Mouse (Mus musculus) megakaryocyte progenitor cell, adult 5-6 weeks (primary cell): ENCODE measurements around the gene Atf1. TPM values are rescaled to one million over a fixed set of nuclear protein-coding genes. Genes with fewer than 3 reads are reported as not detected.

Experiments
- ATAC-seq: replicated peaks from 2 replicates; pipeline ENCODE4 v1.8.0; 2016; ENCODE audit warnings: mild to moderate bottlenecking, moderate TSS enrichment, inconsistent platforms; ENCODE audit not compliant: poor library complexity
- total RNA-seq, 2 experiments: library from RNA; stranded (forward) in 1 of 2; stranded (reverse) in 1 of 2; fragments of 157-497, 149-512 nt in 1 of 2; fragments of 200-1000 nt in 1 of 2; gene quantifications; 2 replicates each; pipeline versions ENCODE4 v1.2.3 to v1.2.4; 2015 to 2017

Gene Atf1
- total RNA-seq, 2 experiments from 2014 or later = 65.7 to 92.3 TPM

DNA sequence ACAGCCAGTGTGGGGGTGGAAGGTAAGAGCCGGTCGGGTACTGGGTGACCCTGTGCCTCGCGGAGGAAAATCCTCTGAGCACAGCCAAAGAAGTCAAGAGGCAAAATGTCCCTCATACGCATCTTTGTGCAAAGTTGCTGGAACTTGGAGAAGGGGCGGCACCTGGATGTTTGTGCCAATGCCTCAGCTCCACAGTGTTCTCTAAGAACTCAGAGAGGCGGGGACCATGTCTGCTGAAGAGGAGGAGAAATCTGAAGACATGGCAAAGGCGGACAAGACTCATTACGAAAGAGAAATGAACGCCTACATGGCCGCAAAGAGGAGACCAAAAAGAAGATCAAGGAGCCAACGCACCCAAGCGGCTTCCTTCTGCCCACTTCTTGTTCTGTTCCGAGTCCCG lies 73.9 kb downstream of the Atf1 start:
- no peak for ATAC-seq

DNA sequence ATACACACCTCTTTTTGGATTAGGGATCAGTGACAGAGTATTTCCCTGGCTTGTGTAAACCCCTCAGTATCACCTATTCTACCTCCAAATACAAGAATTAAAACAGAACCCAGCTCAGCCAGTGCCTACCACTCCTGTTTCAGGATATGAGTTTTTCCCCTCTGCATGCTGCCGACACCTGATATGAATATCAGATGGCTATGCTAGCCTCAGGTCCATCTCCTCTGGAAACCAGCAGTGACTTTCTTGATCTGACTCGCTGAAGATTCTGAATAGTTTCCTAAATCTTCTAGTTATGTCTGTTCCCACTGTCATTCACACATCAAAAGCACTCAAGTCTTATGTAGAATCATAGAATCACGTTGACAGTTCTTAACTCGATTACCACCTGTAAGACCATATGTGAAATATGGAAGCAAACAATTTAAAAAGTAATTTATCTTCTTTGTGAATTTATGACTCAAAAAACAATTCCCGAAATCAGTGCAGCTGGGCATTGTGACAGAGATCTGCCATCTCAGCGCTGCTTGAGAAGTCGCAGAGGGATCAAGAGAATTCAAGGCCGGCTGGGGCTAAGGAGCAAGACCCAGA lies 75.9 kb downstream of the Atf1 start:
- no peak for ATAC-seq

DNA sequence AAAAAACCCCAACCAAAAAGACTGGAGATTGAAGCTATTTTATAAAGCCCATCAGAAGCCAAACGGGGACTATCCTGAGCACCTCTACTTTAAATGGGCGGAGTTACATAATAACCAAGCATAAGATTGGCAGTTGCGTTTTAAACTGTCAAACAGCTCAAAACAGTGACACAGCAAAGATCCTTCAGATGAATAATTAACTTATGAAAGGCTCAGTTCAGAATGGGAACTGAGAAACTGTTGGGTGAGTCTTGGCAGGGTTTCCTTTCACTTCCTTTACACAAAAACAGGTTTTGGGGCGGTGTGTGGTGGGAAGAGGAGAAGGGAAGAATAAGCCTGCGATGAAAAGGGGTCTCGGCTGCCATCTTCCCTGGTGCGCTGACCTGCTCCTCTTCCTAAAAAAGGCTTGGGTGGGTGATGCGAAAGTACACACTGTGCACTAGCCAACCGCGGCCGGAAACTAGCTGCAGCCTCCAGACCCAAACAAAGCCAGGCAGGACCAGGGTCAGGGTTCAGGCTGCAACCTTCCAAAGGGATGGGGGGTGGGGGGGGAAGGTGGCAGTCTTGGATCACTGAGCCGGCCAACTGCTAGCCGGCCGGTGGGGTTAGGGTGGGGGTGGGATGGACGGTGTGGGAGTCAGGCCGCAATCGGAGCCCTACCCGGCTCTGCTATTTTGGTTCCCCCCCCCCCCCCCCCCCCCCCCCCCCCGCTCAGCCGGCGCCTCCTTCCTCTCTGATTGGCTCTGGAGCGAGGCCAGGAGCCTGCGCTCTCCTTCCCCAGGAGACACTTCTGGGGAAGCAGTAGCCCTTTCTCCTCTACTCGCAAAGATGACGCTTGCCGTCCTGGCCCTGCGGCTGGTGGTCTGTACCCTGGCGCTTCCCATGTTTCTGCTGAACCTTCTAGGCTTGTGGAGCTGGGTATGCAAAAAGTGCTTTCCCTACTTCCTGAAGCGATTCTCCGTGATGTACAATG lies 76.7 kb downstream of the Atf1 start, which contains the start of gene Mettl7a1:
Gene Mettl7a1, plus strand, starts transcription at position 122 of the 973 bp plus-strand sequence.
- ATAC-seq = peak; percentile 66

DNA sequence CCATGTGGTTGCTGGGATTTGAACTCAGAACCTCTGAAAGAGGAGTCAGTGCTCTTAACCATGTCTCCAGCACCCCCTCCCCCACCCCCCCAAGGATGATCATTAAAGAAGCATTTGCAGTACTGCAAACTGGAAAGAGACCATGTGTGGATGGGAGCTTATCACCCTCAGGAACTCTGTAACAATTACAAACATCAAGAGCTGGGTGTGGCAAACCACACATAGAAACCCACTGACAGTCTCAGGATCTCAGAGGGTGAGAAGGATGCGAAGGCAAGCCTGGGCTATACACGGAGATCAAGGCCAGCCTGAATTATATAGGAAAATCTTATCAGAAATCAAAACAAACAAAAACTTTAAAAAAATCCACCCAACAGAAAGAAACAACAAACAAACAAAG lies 78.6 kb downstream of the Atf1 start:
- no peak for ATAC-seq

DNA sequence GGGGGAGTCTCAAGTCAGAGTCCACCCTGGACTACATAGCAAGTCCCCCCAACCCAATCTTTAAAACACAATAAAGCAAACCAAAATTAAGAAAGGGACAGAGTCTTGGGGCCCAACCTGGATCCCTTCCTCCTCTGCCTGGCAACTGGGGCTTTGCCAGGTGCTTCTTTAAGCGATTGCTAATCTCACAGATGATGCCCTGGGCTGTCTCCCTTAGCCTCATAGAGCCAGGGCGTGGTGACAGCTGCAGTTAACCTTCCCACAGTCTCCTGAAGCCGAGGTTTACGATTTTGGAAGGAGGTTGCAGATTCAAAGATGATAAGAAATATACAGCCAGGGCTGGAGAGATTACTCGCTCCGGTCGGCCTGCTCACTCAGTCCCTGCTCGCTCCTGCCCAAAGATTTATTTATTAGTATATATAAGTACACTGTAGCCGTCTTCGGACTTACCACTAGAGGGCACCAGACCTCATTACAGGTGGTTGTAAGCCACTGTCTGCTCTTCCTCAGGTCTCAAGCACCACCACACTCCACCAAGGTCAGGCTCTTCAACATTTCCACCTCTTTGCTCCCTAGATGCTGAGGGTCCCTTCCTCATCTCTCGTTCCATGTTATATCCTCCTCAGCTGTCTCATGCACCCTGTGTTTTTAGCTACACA lies 79.9 kb downstream of the Atf1 start:
- ATAC-seq = peak; percentile 34; the same call in 1 of the 2 replicates

Other genes starting within 250 kb of the Atf1 start
- gene Dip2b, start 189.2 kb upstream of the Atf1 start, total RNA-seq (2015) = 17.5 and 17.6 TPM in 2 replicates
- 10.2 TPM in 2 replicates for gene Dip2b, start 189.2 kb upstream of the Atf1 start, total RNA-seq (2017)
- not detected in 2 replicates for gene Tmprss12, start 53.0 kb downstream of the Atf1 start, total RNA-seq (2015)
- not detected in 2 replicates for gene Tmprss12, start 53.0 kb downstream of the Atf1 start, total RNA-seq (2017)
- gene Mettl7a1, start 76.3 kb downstream of the Atf1 start, total RNA-seq (2015) = 15.0 and 17.7 TPM in 2 replicates
- gene Mettl7a1, start 76.3 kb downstream of the Atf1 start, total RNA-seq (2017) = 49.5 and 63.2 TPM in 2 replicates
- gene Mettl7a3, start 107.1 kb downstream of the Atf1 start, total RNA-seq (2015) = not detected in 2 replicates
- gene Mettl7a3, start 107.1 kb downstream of the Atf1 start, total RNA-seq (2017) = 0.10 TPM in 1 of 2 replicates, not detected in the other
- gene Methig1, start 125.3 kb downstream of the Atf1 start, total RNA-seq (2015) = not detected in 2 replicates
- gene Methig1, start 125.3 kb downstream of the Atf1 start, total RNA-seq (2017) = not detected in 2 replicates
- gene Mettl7a2, start 125.4 kb downstream of the Atf1 start, total RNA-seq (2015) = not detected in 2 replicates
- gene Mettl7a2, start 125.4 kb downstream of the Atf1 start, total RNA-seq (2017) = not detected in 2 replicates
- gene Higd1c, start 136.7 kb downstream of the Atf1 start, total RNA-seq (2015) = not detected in 2 replicates
- not detected in 2 replicates for gene Higd1c, start 136.7 kb downstream of the Atf1 start, total RNA-seq (2017)
- gene Gm5475, start 194.3 kb downstream of the Atf1 start, total RNA-seq (2015) = not detected in 2 replicates
- not detected in 2 replicates for gene Gm5475, start 194.3 kb downstream of the Atf1 start, total RNA-seq (2017)
- gene Slc11a2, start 197.3 kb downstream of the Atf1 start, total RNA-seq (2015) = 8.2 and 12.0 TPM in 2 replicates
- gene Slc11a2, start 197.3 kb downstream of the Atf1 start, total RNA-seq (2017) = 11.0 and 14.6 TPM in 2 replicates
- gene Letmd1, start 241.2 kb downstream of the Atf1 start, total RNA-seq (2015) = 35.7 and 37.2 TPM in 2 replicates
- 22.0 and 22.2 TPM in 2 replicates for gene Letmd1, start 241.2 kb downstream of the Atf1 start, total RNA-seq (2017)